Mouse (Mus musculus): ENCODE measurements at regions not wholly inside any gene's neighbourhood (a gene's known extent, or its start where the extent isn't known, plus 50 kb on each side); places are given as distances from the start of the nearest gene placed in this dataset.

DNA sequence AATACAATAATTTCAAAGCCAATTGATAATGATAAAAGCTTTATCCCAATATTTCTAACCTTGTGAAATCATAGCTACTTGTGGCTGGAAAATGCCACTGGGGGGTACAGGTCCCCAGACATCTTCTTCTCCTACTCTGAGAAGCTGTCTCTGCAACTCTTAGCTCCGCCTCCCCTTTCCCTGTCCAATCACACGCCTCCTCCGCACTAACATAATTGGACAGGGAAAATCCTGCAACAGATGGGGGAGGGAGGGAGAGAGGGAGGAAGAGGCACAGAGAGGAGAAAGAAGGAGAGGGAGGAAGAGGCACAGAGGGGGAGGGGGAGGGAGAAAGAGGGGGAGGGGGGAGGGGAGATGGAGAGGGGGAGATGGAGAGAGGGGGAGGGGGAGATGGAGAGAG is 73.3 kb downstream of the Gm11983 start:
- ATAC-seq, result no peak
- Histone ChIP-seq H3K27ac (ENCODE audit: low read depth) (no peak overlapping the region), H3K9me3 (ENCODE audit: low read length) (no peaks in the 10 kb centered on the region), H3K4me1 (ENCODE audit: insufficient read depth) (no peaks in the 10 kb centered on the region), H3K27me3 (ENCODE audit: insufficient read depth, low read length) (no peaks in the 10 kb centered on the region), H3K4me3 (ENCODE audit: low read depth, low read length) (no peak overlapping the region), H3K36me3 (replicated peaks; ENCODE audit: insufficient read depth, low read length) (no peaks in the 10 kb centered on the region), H3K9ac (replicated peaks) (no peak overlapping the region), H3K4me2 (ENCODE audit: low read depth, low read length) (no peak overlapping the region)
- TF ChIP-seq EP300 (IDR thresholded peaks at IDR 0.05; ENCODE audit: low read depth), result no peak
- no peak for TF ChIP-seq CTCF (IDR thresholded peaks at IDR 0.05; ENCODE audit: low read depth)
- no peak for DNase-seq
- WGBS (ENCODE audit: insufficient replicate concordance), result 85% methylated on average over 3 of the region's 3 CpGs

- Histone ChIP-seq H3K4me1 (ENCODE audit: insufficient read depth) (no peaks in the 10 kb centered on the region), H3K9ac (replicated peaks) (no peak overlapping the region), H3K36me3 (replicated peaks; ENCODE audit: insufficient read depth, low read length) (no peaks in the 10 kb centered on the region), H3K4me2 (ENCODE audit: low read depth, low read length) (no peak overlapping the region), H3K4me3 (ENCODE audit: low read depth, low read length) (no peak overlapping the region), H3K9me3 (ENCODE audit: low read length) (no peaks in the 10 kb centered on the region), H3K27me3 (ENCODE audit: insufficient read depth, low read length) (no peaks in the 10 kb centered on the region), H3K27ac (ENCODE audit: low read depth) (no peak overlapping the region)
- TF ChIP-seq CTCF (IDR thresholded peaks at IDR 0.05; ENCODE audit: low read depth), result no peak
- DNase-seq (no peak), ATAC-seq (no peak)
- 75% methylated on average over 4 of the region's 4 CpGs for WGBS (ENCODE audit: insufficient replicate concordance)
Observed at GRCm38 (mm10) chr11:6763001-6763400, 74.5 kb downstream of the Gm11983 start.

- TF ChIP-seq EP300 (IDR thresholded peaks at IDR 0.05; ENCODE audit: low read depth) (no peak), CTCF (IDR thresholded peaks at IDR 0.05; ENCODE audit: low read depth) (no peak)
- H3K4me1 ChIP-seq (ENCODE audit: insufficient read depth), result no peaks in the 10 kb centered on the region
- H3K4me2 ChIP-seq (ENCODE audit: low read depth, low read length), result no peak overlapping the region
- no peak overlapping the region for H3K4me3 ChIP-seq (ENCODE audit: low read depth, low read length)
- H3K36me3 ChIP-seq (replicated peaks; ENCODE audit: insufficient read depth, low read length), result no peaks in the 10 kb centered on the region
- no peak overlapping the region for H3K9ac ChIP-seq (replicated peaks)
- DNase-seq (no peak), ATAC-seq (no peak)
- H3K27ac ChIP-seq (ENCODE audit: low read depth), result no peak overlapping the region
- 79% methylated on average over 11 of the region's 11 CpGs for WGBS (ENCODE audit: insufficient replicate concordance)
- no peaks in the 10 kb centered on the region for H3K9me3 ChIP-seq (ENCODE audit: low read length)
- H3K27me3 ChIP-seq (ENCODE audit: insufficient read depth, low read length), result no peaks in the 10 kb centered on the region
Observed at GRCm38 (mm10) chr11:6761876-6762628, 75.4 kb downstream of the Gm11983 start.

DNA sequence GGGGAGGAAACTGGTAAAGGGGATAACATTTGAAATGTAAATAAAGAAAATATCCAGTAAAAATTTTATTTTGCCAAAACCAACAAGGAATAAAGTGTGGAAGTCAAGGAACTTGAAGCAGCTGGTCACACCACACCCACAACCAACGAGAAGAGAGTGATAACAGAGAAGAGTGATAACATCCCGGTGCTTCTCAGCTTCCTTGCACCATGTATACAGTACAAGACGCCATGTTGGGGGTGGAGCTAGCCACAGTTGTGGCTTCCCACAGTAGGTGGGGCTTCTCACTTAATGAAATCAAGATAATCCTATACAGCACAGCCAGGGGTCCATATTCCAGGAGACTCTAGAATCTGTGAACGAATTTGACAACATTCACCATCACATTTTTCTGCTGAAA is 77.9 kb downstream of the Gm11983 start:
- no peak overlapping the region for H3K4me2 ChIP-seq (ENCODE audit: low read depth, low read length)
- no peak overlapping the region for H3K27ac ChIP-seq (ENCODE audit: low read depth)
- H3K36me3 ChIP-seq (replicated peaks; ENCODE audit: insufficient read depth, low read length), result no peaks in the 10 kb centered on the region
- no peaks in the 10 kb centered on the region for H3K27me3 ChIP-seq (ENCODE audit: insufficient read depth, low read length)
- no peak for ATAC-seq
- TF ChIP-seq EP300 (IDR thresholded peaks at IDR 0.05; ENCODE audit: low read depth) (no peak), CTCF (IDR thresholded peaks at IDR 0.05; ENCODE audit: low read depth) (no peak)
- 64% methylated on average over 4 of the region's 4 CpGs for WGBS (ENCODE audit: insufficient replicate concordance)
- H3K9ac ChIP-seq (replicated peaks), result no peak overlapping the region
- DNase-seq, result no peak
- no peaks in the 10 kb centered on the region for H3K9me3 ChIP-seq (ENCODE audit: low read length)
- H3K4me3 ChIP-seq (ENCODE audit: low read depth, low read length), result no peak overlapping the region
- H3K4me1 ChIP-seq (ENCODE audit: insufficient read depth), result no peaks in the 10 kb centered on the region

- DNase-seq (no peak), ATAC-seq (no peak)
- no peaks in the 10 kb centered on the region for H3K4me1 ChIP-seq (ENCODE audit: insufficient read depth)
- no peaks in the 10 kb centered on the region for H3K9me3 ChIP-seq (ENCODE audit: low read length)
- H3K4me2 ChIP-seq (ENCODE audit: low read depth, low read length), result no peak overlapping the region
- H3K27ac ChIP-seq (ENCODE audit: low read depth), result no peak overlapping the region
- TF ChIP-seq CTCF (IDR thresholded peaks at IDR 0.05; ENCODE audit: low read depth) (no peak), EP300 (IDR thresholded peaks at IDR 0.05; ENCODE audit: low read depth) (no peak)
- 87% methylated on average over 5 of the region's 5 CpGs for WGBS (ENCODE audit: insufficient replicate concordance)
- no peak overlapping the region for H3K9ac ChIP-seq (replicated peaks)
- no peaks in the 10 kb centered on the region for H3K27me3 ChIP-seq (ENCODE audit: insufficient read depth, low read length)
- no peak overlapping the region for H3K4me3 ChIP-seq (ENCODE audit: low read depth, low read length)
- H3K36me3 ChIP-seq (replicated peaks; ENCODE audit: insufficient read depth, low read length), result no peaks in the 10 kb centered on the region
Observed at GRCm38 (mm10) chr11:6739439-6739838, 81.1 kb downstream of the Ramp3 start.

DNA sequence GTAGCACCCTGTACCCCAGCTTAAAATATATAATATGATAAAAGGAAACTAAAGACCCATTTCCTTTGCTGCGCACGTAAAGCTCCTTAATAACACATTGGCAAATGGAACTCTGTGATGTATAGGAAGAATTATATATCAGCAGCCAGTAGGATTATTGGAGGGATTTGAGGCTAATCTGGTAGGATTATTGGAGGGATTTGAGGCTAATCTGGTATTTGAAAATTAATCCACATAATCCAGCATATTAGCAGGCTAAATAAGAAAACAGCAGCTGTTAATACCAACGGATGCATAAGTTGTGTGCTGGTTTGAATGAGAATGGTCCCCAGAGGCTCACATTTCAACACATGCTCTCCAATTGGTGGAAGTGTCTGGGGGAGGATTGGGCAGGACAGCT is 80.3 kb downstream of the Ramp3 start:
- Histone ChIP-seq H3K4me1 (ENCODE audit: insufficient read depth) (no peaks in the 10 kb centered on the region), H3K27ac (ENCODE audit: low read depth) (no peak overlapping the region), H3K4me2 (ENCODE audit: low read depth, low read length) (no peak overlapping the region), H3K27me3 (ENCODE audit: insufficient read depth, low read length) (no peaks in the 10 kb centered on the region), H3K36me3 (replicated peaks; ENCODE audit: insufficient read depth, low read length) (no peaks in the 10 kb centered on the region), H3K4me3 (ENCODE audit: low read depth, low read length) (no peak overlapping the region), H3K9ac (replicated peaks) (no peak overlapping the region), H3K9me3 (ENCODE audit: low read length) (no peaks in the 10 kb centered on the region)
- WGBS (ENCODE audit: insufficient replicate concordance), result 83% methylated on average over 3 of the region's 3 CpGs
- ATAC-seq (no peak), DNase-seq (no peak)
- TF ChIP-seq EP300 (IDR thresholded peaks at IDR 0.05; ENCODE audit: low read depth) (no peak), CTCF (IDR thresholded peaks at IDR 0.05; ENCODE audit: low read depth) (no peak)

Measured in liver, postnatal 0 days (tissue).